Mouse (Mus musculus) intestine, embryonic 15.5 days (tissue): Measurements from ENCODE around the gene Olfr92. TPM values are rescaled to one million over a fixed set of nuclear protein-coding genes. Genes with fewer than 3 reads are reported as not detected.

Source experiments
- polyA plus RNA-seq: library from polyadenylated mRNA; unstranded; fragments of >200 nt; fragmentation: Nextera tagmentation; extraction: Ambion mirVana; gene quantifications from 2 replicates; pipeline ENCODE4 v1.2.1, GENCODE M21; 2015

Olfr92 gene
- polyA plus RNA-seq, 1 experiment from 2014 or later = not detected

Other genes starting within 250 kb of the Olfr92 start
- 0.78 and 1.2 TPM in 2 replicates for gene Trim40, start 230.0 kb downstream of the Olfr92 start, polyA plus RNA-seq
- gene Trim31, start 222.0 kb downstream of the Olfr92 start, polyA plus RNA-seq = 43.1 and 47.6 TPM in 2 replicates
- 1.7 and 1.8 TPM in 2 replicates for gene Rnf39, start 177.2 kb downstream of the Olfr92 start, polyA plus RNA-seq
- gene Ppp1r11, start 168.3 kb downstream of the Olfr92 start, polyA plus RNA-seq = 95.4 and 99.5 TPM in 2 replicates
- 69.5 and 76.3 TPM in 2 replicates for gene Znrd1, start 161.5 kb downstream of the Olfr92 start, polyA plus RNA-seq
- gene Znrd1as, start 161.5 kb downstream of the Olfr92 start, polyA plus RNA-seq = 6.3 TPM in 2 replicates
- not detected in 2 replicates for gene 2410137M14Rik, start 138.9 kb downstream of the Olfr92 start, polyA plus RNA-seq
- 0.24 and 0.28 TPM in 2 replicates for gene H2-M5, start 130.6 kb downstream of the Olfr92 start, polyA plus RNA-seq
- 49.9 and 57.6 TPM in 2 replicates for gene Zfp57, start 118.9 kb downstream of the Olfr92 start, polyA plus RNA-seq
- gene Mog, start 96.7 kb downstream of the Olfr92 start, polyA plus RNA-seq = 0.13 and 0.14 TPM in 2 replicates
- 6.0 and 7.6 TPM in 2 replicates for gene Gabbr1, start 74.1 kb downstream of the Olfr92 start, polyA plus RNA-seq
- gene Olfr90, start 31.6 kb downstream of the Olfr92 start, polyA plus RNA-seq = 0.08 TPM in 1 of 2 replicates, not detected in the other
- not detected in 2 replicates for gene Olfr91, start 21.8 kb downstream of the Olfr92 start, polyA plus RNA-seq
- gene Olfr93, start 41.4 kb upstream of the Olfr92 start, polyA plus RNA-seq = not detected in 2 replicates
- gene Ubd, start 73.8 kb upstream of the Olfr92 start, polyA plus RNA-seq = not detected in 2 replicates
- gene Olfr94, start 80.9 kb upstream of the Olfr92 start, polyA plus RNA-seq = not detected in 2 replicates
- not detected in 2 replicates for gene Olfr95, start 93.0 kb upstream of the Olfr92 start, polyA plus RNA-seq
- not detected in 2 replicates for gene Olfr96, start 100.1 kb upstream of the Olfr92 start, polyA plus RNA-seq
- gene Olfr97, start 117.2 kb upstream of the Olfr92 start, polyA plus RNA-seq = not detected in 2 replicates
- gene Olfr98, start 143.7 kb upstream of the Olfr92 start, polyA plus RNA-seq = not detected in 2 replicates
- gene H2-M3, start 150.1 kb upstream of the Olfr92 start, polyA plus RNA-seq = 4.8 and 4.9 TPM in 2 replicates
- 0.10 TPM in 1 of 2 replicates, not detected in the other for gene Olfr99, start 163.4 kb upstream of the Olfr92 start, polyA plus RNA-seq
- gene Olfr101, start 184.2 kb upstream of the Olfr92 start, polyA plus RNA-seq = not detected in 2 replicates
- gene Olfr102, start 197.0 kb upstream of the Olfr92 start, polyA plus RNA-seq = not detected in 2 replicates
- not detected in 2 replicates for gene Olfr103, start 219.6 kb upstream of the Olfr92 start, polyA plus RNA-seq
- not detected in 2 replicates for gene Olfr104-ps, start 239.5 kb upstream of the Olfr92 start, polyA plus RNA-seq